Mouse (Mus musculus) embryo, embryonic 10.5 days (tissue): Measurements from ENCODE around the gene Ccz1.

Experiments used
- DNase-seq: peaks from one replicate; pipeline ENCODE4 v3.0.0-alpha.2; 2015; ENCODE audit warnings: low spot score

The Ccz1 gene

DNA sequence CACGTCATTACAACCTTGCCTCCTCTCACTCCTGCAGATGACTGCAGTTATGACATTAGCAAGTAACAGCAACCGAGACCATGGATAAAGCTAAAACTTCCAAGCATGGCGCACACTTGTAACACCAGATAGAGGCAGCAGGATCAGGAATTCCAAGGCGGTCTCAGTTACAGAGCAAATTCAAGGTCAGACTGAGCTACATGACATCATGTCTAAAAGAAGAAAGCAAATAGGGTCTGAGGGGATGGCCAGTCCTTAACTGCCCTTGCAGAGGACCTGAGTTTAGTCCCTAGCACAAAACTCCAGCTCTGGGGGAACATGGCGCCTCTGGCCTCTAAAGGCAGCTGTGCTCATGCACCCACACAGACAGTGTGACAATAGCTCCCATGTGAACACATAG lies 20.8 kb downstream of the Ccz1 start:
- DNase-seq, result no peak

DNA sequence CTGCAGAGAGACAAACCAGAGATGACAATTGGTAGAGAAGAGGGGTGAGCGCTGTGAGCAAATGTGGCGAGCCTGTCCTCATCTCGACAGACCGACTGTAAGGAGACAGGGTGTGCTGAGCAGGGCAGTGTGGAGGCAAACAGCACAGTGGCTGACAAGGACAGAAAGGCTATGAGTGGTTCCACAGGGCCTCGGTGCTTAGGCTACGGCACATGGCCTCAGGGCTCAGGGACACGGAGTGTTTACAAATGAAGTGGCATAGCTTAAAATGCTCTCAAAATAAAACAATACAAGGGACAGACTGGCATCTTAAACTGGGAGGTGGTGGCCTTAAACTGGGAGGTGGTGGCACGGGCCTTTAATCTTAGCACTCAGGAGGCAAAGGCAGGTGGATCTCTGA lies 21.4 kb downstream of the Ccz1 start:
- no peak for DNase-seq

GRCm38 (mm10) chr5:143992661-143993060 lies 22.0 kb downstream of the Ccz1 start:
- DNase-seq, result no peak

DNA sequence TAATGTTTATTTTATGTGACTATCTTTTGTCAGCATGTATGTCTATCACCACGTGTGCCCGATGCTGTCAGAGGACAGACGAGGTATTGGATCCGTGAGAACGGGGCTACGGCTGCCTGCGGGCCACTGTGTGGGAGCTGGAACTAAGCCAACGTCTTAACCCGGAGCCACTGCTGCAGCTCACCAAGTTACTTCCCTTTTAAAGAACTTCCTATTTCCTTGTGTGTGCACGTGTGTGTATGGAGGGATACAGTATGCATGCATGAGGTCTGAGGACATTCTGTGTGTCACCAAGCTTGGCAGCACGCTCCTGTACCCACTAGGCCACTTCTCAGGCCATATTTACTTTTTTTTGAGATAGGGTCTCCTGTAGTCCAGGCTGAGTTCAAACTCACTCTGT lies 24.6 kb downstream of the Ccz1 start:
- DNase-seq, result no peak

DNA sequence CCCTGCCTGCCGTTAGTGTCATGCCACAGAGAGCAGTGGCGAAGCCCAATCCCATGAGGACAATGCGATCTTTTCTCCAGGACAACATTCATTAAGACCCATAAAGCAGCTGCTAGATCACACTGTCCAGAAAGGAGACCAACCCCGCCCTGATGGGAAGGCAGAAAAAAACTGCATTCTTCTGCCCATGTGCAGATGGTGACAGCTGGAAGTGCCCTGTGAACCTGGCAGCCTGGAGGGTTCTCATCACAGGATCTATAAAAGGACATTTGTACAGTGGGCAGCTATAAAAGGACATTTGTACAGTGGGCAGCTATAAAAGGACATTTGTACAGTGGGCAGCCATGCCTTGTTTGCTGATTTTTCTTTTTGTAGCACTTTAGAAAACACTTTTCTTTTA lies 25.6 kb downstream of the Ccz1 start:
- DNase-seq, result no peak

GRCm38 (mm10) chr5:143987596-143987995 lies 27.1 kb downstream of the Ccz1 start:
- no peak for DNase-seq

DNA sequence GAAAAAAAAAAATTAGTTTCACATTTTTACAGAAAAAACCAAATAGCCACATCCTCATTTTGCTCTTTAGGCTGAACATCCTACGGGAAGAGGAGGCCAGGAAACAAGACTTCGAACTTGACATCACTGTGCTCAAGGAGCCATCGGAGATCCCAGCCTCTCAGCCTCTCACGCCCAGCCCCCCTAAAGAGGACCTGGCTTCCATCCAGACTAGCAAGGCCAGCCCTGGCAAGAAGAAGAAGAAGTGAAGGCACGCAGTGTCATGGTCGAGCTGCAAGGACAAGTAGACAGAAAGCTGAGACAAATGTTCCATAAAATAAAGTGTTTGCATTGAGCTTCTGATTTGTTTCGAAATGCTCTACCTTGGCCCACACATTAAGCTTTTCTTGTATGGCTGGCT lies 29.3 kb downstream of the Ccz1 start:
- no peak for DNase-seq

DNA sequence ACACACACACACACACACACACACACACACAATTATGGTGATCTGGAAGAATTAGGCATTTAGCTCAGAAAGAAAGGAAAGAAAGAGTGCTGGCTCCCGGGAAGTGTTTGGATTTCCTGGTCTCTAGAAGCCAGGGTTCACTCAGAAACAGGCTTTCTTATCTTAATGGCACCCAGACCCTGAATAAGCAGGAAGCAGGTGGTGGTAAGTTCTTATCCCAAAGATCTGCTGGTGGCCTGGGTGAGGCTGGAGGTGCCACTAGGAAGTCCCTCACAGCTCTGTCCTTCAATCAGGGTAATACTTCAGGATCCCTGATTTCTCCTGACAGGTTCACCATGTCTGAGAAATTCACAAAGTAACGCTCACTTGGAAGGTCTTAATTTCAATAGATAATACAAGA lies 32.3 kb downstream of the Ccz1 start:
- no peak for DNase-seq

DNA sequence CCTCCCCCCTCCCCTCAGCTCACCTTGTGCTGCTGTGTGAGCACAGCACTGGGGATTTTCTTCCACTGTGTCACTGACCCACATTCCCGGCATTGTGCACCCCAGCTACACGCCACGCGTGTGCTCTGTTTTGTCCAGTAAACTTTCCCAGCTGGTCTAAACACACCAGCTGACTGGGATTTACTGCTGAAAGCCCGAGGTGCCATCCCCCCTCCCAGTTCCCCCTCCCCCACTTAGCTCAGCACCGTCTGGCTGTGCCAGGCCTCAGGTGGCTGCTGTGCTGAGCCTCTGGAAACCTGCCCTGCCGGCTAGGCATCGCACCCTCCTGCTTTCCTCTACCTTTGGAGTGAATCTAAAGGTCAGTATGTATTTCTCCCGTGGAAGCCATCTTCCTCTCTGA lies 33.8 kb downstream of the Ccz1 start:
- DNase-seq, result no peak

DNA sequence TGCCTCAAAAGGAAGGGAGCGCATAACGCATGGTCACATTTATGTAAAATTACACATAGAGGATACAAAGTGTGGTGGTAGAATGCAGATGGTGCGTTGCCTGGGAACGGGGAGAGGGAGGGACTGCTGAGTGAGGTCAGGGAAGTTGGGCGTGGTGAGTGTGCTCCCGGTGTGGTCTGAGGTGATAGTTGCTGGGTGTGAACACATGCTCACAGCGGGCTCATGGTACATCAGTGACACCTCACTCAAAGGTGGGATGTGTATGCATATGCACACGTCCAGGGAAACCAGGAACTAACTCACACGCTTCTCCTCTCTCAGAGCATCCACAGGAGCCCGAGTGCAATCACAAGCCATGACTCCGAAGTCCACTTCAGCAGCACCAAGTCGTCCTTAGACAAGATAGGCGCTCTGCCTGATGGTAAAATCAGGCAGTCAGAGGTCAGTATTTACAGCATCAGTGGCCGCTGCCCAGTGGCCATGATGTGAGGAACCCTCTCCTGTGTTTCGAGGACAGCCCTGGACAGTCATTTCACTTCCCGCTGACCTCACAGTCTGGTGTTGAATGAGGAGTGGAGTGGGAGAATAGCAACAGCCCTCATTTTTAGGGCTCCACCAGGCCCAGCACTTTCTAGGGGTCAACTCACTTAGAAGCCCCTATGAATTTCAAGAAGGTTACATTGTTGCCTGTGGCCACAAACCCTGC lies 37.8 kb downstream of the Ccz1 start:
- no peak for DNase-seq

DNA sequence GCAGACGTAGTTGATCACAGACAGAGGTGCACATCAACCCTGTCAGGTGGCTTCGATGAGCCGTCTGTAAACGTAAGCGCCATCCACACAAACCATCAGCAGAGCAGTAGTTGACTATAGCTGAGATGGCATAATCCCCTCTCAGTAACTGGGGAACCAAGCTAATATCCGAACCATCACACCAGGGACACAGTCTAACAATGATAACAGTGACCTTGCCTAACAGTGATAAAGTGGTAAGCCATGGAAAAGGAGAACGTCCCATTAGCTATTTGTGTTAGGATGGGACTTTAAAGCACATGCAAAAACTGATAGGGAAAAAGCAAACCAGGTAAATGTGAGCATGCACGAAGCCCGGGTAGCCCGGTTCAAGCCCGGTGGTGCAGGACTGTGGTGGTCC lies 38.4 kb downstream of the Ccz1 start:
- no peak for DNase-seq

- DNase-seq, result no peak
Measured at GRCm38 (mm10) chr5:143975631-143975933, 39.1 kb downstream of the Ccz1 start.

- DNase-seq, result peak; percentile 80
Measured at GRCm38 (mm10) chr5:143974931-143975630, 39.6 kb downstream of the Ccz1 start.

DNA sequence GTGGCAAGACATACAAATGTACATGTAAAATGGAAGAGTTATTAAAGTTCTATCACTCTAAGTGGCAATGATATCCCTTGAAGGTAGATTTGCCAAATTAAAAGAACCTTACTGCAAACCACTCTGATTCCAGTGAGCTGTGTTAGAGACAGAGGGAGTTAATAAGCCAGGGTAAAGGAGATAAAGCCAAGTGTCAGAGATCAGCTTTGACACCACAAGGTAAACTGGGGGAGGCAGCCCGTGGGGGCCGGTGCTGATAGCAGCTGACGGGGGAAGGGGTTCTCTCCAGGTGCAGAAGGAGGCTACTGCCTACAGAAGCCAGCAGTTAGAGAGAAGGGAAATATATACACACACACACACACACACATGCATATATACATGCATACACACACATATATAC lies 42.0 kb downstream of the Ccz1 start:
- DNase-seq, result no peak

- no peak for DNase-seq
Measured at GRCm38 (mm10) chr5:143966671-143967070, 48.0 kb downstream of the Ccz1 start.

GRCm38 (mm10) chr5:143965586-143966345 lies 48.9 kb downstream of the Ccz1 start:
- DNase-seq, result no peak

- DNase-seq, result no peak
Measured at GRCm38 (mm10) chr5:143961176-143961575, 53.5 kb downstream of the Ccz1 start.

GRCm38 (mm10) chr5:143959551-143959950 lies 55.1 kb downstream of the Ccz1 start:
- DNase-seq, result no peak

- no peak for DNase-seq
Measured at GRCm38 (mm10) chr5:143957101-143957500, 57.6 kb downstream of the Ccz1 start.

GRCm38 (mm10) chr5:143950016-143950415 lies 64.7 kb downstream of the Ccz1 start:
- no peak for DNase-seq

DNA sequence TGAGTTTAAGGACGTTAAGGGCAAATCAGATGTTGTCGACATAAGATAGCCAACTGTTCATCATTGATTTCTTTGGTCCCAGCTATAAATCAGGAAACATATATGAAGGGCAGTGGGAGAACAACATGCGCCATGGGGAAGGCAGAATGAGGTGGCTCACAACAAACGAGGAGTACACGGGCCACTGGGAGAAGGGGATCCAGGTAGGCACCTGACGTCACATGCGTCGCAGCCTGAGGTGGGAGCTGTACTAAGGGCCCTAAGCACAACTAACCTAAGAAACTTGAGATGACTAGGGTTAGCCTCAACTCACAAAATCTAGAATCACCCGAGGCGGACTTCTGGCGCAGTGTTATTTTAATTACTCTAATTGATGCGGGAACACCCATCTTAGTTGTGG lies 66.3 kb downstream of the Ccz1 start:
- DNase-seq, result no peak

GRCm38 (mm10) chr5:143943231-143944125 lies 71.2 kb downstream of the Ccz1 start:
- DNase-seq, result no peak
